Mouse (Mus musculus) inflammation-experienced regulatory T-cells, adult 6 months (primary cell): ENCODE data around the gene Stag1. TPM values are rescaled to one million over a fixed set of nuclear protein-coding genes. Genes with fewer than 3 reads are reported as not detected.
A peak's percentile ranks its signal among the peaks of the same experiment; 100 is the strongest.

Experiments
- ATAC-seq: one replicate; pipeline ENCODE4 v1.8.0; 2017
- polyA plus RNA-seq, 3 experiments: library from polyadenylated mRNA; unstranded; fragments of 100-300 nt; shearing (Covaris generic); gene quantifications; one replicate each; pipeline ENCODE4 v1.2.1; 2017

The Stag1 gene
- 100 to 1,000 TPM in 1 of 3 experiments, 10 to 100 TPM in 2; 87.7 to 100 (median 92.5) TPM for polyA plus RNA-seq

- no peak for ATAC-seq
Observed at GRCm38 (mm10) chr9:100597546-100597945, at the start of gene Stag1. TSS of gene Stag1 (plus strand) at chr9:100597798.

DNA sequence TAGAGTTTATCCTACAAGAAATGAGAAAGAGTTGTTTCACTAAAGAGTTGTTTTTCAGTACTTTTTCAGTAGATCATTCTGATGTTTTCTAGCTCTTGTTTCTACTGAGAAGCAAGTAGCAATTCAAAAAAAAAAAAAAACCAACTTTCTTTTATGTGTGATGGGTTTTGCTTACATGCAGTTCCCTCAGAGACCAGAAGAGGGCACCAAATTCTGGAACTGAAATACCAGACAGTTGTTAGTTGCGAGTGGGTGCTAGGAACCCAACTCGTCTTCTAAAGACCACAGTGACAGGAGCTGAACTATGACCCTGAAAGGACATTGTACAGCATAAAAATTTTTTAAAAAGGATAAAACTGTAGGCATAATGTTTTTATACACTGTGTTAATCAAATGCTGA lies 49.3 kb upstream of the Stag1 start:
- ATAC-seq = no peak

DNA sequence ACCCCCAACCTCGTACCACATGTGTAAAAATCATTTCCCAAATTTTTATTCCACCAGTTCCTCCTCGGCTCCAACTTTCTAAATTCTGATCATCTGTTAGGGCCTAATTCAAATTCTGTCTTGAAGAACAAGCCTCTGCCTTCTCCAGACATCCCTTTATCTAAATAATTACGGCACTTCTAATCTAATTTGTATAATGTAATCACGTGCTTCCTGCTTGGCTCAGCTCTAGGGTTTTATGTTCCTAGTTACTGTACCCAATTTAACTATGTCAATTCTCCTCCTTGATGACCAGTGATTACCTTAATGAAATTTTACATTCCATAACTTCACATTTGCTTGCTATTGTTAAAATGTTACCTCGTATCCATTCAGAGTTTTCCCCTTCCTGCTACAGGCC lies 41.9 kb upstream of the Stag1 start:
- no peak for ATAC-seq

- no peak for ATAC-seq
Observed at GRCm38 (mm10) chr9:100558023-100558573, 39.5 kb upstream of the Stag1 start.

GRCm38 (mm10) chr9:100558991-100559390 lies 38.6 kb upstream of the Stag1 start:
- no peak for ATAC-seq

- ATAC-seq = no peak
Observed at GRCm38 (mm10) chr9:100560251-100560890, 37.2 kb upstream of the Stag1 start.

DNA sequence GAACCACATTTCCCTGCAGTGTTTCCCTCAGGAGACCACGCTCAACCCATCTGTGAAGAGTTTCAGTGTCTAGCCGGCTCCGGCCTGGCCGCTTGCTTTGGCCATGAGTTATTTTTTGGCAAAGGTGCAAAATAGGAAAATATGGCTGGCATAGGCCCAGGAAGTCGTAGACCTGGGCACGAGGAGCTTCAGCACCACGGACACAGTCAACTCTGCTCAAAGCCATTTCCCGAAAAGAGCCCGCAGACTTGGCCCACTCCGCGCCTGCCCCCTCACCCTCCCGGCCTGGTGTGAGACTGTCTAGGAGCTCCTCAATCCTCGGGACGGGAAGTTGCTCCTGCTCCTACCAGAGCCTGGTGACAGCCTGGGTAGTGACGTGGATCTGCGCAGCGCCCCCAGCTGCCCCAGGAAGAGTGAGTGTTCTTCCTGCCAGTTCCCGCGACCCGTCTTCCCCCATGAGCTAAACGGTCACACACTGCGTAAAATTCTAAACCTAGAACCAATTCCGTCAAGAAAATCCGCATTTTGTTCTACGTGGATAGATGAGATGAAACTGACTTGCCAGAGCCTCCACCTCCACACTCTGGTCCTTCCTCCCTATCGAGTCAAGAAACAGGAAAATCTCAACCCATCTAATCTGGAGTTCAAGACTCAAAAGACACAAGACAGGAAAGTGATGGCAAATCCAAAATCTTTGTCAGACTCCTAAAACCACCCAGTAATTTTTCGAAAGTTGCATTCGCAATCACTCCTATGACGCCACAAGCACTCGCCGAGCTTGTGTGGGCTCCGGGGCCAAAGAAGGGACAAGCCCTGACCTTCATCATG lies 27.6 kb upstream of the Stag1 start:
- ATAC-seq = peak; percentile 28

- ATAC-seq = no peak
Observed at GRCm38 (mm10) chr9:100570626-100571233, 26.9 kb upstream of the Stag1 start, which contains the start of gene Slc35g2. TSS of gene Slc35g2 (minus strand) at chr9:100571090.

GRCm38 (mm10) chr9:100571511-100571910 lies 26.1 kb upstream of the Stag1 start:
- ATAC-seq = no peak

DNA sequence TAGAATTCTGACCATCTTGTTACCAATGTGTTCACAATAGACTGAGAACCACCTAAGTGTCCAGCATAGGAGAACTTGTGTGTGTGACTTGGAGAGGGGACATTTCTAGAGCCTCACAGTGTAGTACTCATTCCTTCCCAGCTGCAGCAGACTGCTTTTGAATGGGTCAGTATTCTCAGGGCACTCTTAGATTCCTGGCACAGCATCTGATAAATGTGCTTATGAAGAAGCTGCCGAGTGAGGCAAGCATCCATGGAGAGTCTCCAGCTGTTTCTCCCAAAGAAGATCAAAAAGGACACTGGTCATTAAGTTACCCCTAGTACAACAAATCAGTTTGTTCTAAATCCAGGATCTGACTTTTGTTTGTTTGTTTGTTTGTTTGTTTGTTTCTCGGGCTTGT lies 24.3 kb upstream of the Stag1 start:
- ATAC-seq = no peak

DNA sequence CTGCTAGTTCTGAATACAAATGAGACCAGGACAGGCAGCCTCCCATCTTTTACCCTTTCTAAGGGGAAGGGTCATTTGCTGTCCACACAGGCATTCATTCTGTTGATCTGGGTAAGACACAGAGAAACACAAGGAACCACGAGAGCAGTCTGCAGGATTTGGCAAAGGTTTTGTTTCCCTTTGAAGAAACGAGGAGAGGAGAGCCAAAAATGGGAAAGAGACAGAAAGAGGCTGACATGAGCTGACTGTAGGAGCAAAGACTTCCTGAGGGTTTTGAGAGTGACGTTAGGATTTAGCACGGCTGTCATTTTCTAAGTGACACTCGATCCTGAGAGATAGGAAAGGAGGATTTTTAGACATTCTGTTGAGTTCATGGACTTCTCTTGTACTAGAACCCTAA lies 23.7 kb upstream of the Stag1 start:
- no peak for ATAC-seq

DNA sequence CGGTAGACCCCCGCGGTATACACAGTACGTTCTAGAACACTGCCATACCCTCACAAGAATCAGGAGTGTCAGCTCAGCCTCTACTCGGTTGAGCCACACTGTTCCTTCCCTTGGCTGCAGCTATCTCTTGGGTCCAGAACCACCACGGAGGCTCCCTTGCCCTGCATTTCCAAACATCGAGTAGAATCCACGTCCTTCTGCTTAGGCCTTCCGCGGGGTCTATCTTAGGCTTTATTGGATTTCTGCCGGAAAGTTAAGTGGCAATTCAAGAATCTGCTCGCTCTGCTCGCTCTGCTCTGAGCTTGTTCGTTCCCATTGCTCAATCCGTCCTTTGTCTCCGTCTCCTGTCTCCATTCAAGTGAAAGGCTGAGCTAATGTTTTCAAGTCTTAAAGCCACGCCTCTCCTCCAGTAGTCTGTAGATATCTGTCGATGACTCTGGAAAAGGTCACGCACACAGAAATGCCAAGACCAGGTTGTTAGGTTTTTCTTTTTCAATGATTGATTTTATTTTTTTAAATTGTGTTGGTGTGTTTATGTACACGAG lies 17.3 kb upstream of the Stag1 start:
- ATAC-seq = no peak

GRCm38 (mm10) chr9:100581543-100582492 lies 15.8 kb upstream of the Stag1 start:
- ATAC-seq = no peak

GRCm38 (mm10) chr9:100582883-100583575 lies 14.6 kb upstream of the Stag1 start:
- no peak for ATAC-seq

GRCm38 (mm10) chr9:100584031-100584430 lies 13.6 kb upstream of the Stag1 start:
- no peak for ATAC-seq

DNA sequence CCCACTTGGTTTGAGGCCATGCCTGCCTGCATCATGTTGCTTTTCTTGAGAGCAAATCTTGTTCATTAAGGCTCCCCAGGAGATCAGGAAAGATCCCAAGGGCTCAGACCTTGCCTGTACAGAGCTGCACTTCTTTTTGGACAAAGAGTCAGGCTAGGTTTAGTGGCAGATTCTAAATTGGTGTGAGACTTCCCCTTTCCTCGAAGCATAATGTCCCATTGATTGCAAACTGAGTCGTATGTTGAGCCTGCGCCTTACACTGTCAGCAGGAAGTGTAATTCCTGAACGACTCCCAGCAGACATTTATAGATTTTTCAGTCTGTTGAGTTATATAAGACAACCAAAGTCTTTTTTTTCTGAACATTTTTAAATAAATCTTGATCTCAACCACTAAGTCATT lies 7.1 kb upstream of the Stag1 start:
- no peak for ATAC-seq

- ATAC-seq = no peak
Observed at GRCm38 (mm10) chr9:100596317-100596716, 1.3 kb upstream of the Stag1 start.

DNA sequence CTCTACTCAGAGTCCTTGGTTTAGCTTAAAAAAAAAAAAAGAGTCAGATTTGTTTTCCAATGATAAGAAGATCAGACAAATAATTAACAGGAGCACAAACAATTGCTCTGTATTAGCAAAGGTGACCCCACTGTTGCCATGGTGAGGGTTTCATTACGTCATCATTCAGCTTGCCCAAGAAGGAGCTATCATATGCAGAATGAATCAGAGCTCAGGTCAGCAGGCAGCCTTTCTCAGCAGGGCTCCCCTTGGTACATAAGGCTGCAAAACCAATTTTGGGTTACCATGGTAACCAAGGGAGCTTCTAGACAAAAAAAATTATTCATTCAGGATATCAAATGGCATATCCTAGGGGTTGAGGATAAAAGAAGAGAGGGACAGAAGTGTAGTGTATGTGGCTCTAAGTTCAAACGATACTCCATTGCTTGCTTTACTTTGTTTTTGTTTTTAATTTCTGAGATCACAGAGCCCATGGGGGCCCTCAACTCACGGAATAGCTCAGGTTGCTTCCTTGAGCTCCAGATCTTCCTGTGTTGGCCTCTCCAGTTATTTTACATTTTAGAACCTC lies 2.2 kb downstream of the Stag1 start:
- no peak for ATAC-seq

DNA sequence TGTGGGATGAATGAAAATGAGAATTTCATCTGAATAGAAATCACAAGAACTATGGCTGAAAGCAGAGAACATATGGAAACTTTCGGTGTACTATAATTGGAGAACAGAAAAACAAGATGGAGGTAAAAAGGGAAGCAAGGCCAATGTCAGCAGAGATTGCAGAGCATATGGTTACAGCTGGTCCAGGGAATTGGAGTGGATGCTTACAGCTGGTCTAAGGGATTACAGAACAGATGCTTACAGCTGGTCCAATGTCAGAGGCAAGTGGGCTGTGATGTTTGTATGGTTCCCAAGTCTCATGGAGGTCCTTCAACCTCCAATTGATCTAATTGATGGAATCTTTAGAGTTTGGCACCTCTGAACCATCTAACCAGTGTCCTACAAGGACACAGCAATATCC lies 4.5 kb downstream of the Stag1 start:
- ATAC-seq = no peak

DNA sequence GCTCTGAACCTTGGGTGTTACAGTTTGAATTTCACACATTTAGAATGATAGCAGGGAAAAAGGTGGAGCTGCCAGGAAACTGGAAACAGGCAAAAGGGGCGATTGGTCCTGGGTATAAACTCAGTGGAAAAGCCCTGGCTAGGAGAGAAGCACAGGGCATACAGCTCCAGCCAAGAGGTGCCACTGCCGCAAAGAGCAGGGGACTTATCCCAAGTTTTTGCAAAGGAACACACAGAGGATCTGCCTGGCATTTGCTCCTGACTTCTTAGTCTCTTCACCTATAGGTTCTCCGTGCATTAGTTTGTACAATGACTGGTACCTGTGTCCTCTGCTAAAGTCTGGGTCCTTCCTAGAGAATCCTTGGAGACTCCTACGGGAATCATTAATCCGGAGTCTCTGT lies 5.6 kb downstream of the Stag1 start:
- no peak for ATAC-seq

- no peak for ATAC-seq
Observed at GRCm38 (mm10) chr9:100605522-100605921, 7.9 kb downstream of the Stag1 start.
